Mouse (Mus musculus): ENCODE measurements around the gene Nr1h4. TPM values are rescaled to one million over a fixed set of nuclear protein-coding genes. Genes with fewer than 3 reads are reported as not detected.

Nr1h4 gene
- polyA plus RNA-seq, 1 experiment from 2014 or later: 117 TPM

DNA sequence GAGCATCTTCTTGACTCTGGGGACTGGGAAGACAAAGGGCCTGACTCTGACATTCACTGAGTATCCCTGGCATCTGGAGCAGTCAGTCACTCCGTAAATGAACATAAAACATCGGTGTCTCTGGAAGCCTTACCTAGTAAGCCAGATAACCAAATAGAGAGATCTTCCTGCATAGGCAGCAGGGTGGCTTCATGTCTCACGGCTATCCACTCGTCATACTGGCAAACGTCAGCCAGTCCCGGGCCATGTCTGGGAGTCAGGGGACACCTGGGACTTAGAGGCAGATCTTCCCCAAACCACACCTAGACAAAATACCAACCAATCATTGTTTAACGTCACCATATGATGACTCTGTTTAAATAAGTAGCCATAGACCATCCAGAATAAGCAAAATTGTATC lies 102.6 kb downstream of the Nr1h4 start:
- Histone ChIP-seq H3K4me2 (replicated peaks; ENCODE audit: low read depth) (no peak overlapping the region), H3K9me3 (ENCODE audit: control insufficient read depth) (no peaks in the 10 kb centered on the region), H3K4me1 (replicated peaks; ENCODE audit: control insufficient read depth, insufficient read depth, low read length) (no peaks in the 10 kb centered on the region), H3K9ac (ENCODE audit: low read depth, low read length) (no peak overlapping the region), H3K36me3 (ENCODE audit: control insufficient read depth, insufficient read depth) (peaks cover 23% of the 10 kb centered on the region), H3K27me3 (replicated peaks; ENCODE audit: control insufficient read depth, insufficient read depth, low read length) (no peaks in the 10 kb centered on the region), H3K4me3 (ENCODE audit: low read depth, low read length) (no peak overlapping the region), H3K27ac (ENCODE audit: low read depth, low read length) (no peak overlapping the region)
- no peak for ATAC-seq
- WGBS: 93% methylated on average over 7 of the region's 7 CpGs
- TF ChIP-seq CTCF (IDR thresholded peaks at IDR 0.05; ENCODE audit: low read depth): no peak

GRCm38 (mm10) chr10:89424800-89425393 lies 108.5 kb downstream of the Nr1h4 start:
- Histone ChIP-seq H3K27me3 (replicated peaks; ENCODE audit: control insufficient read depth, insufficient read depth, low read length) (no peaks in the 10 kb centered on the region), H3K36me3 (ENCODE audit: control insufficient read depth, insufficient read depth) (peaks cover 55% of the 10 kb centered on the region), H3K4me2 (replicated peaks; ENCODE audit: low read depth) (no peak overlapping the region), H3K9ac (ENCODE audit: low read depth, low read length) (no peak overlapping the region), H3K9me3 (ENCODE audit: control insufficient read depth) (no peaks in the 10 kb centered on the region), H3K4me1 (replicated peaks; ENCODE audit: control insufficient read depth, insufficient read depth, low read length) (no peaks in the 10 kb centered on the region), H3K27ac (ENCODE audit: low read depth, low read length) (no peak overlapping the region), H3K4me3 (ENCODE audit: low read depth, low read length) (no peak overlapping the region)
- no peak for TF ChIP-seq CTCF (IDR thresholded peaks at IDR 0.05; ENCODE audit: low read depth)
- 63% methylated on average over 11 of the region's 11 CpGs for WGBS
- peak; percentile 25; the same call in 1 of the 2 replicates for ATAC-seq

DNA sequence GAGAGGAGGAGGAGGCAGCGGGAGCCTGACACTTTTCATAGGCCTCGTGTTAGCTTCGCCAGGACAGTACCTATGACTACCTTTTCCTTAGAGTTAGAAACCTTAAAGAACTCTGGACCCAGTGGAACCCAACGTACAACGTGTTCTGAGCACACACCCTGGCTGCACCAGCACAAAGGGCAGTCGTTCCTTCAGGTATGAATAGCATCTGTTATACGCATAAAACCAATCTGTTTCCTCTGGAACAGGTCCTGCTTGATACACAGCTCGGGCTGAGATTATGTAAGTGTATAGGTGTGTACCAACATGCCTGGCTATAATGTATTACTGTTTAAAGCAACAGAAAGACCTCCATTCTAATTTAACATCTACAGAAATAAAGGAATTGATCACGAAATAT lies 109.2 kb downstream of the Nr1h4 start:
- H3K9me3 ChIP-seq (ENCODE audit: control insufficient read depth): no peaks in the 10 kb centered on the region
- peak; percentile 72; the same call in 1 of the 2 replicates for ATAC-seq
- no peak overlapping the region for H3K9ac ChIP-seq (ENCODE audit: low read depth, low read length)
- H3K27me3 ChIP-seq (replicated peaks; ENCODE audit: control insufficient read depth, insufficient read depth, low read length): no peaks in the 10 kb centered on the region
- no peak overlapping the region for H3K27ac ChIP-seq (ENCODE audit: low read depth, low read length)
- 70% methylated on average over 9 of the region's 9 CpGs for whole genome bisulfite sequencing
- TF ChIP-seq CTCF (IDR thresholded peaks at IDR 0.05; ENCODE audit: low read depth): no peak
- H3K36me3 ChIP-seq (ENCODE audit: control insufficient read depth, insufficient read depth): peaks cover 55% of the 10 kb centered on the region
- H3K4me1 ChIP-seq (replicated peaks; ENCODE audit: control insufficient read depth, insufficient read depth, low read length): no peaks in the 10 kb centered on the region
- no peak overlapping the region for H3K4me2 ChIP-seq (replicated peaks; ENCODE audit: low read depth)
- no peak overlapping the region for H3K4me3 ChIP-seq (ENCODE audit: low read depth, low read length)

DNA sequence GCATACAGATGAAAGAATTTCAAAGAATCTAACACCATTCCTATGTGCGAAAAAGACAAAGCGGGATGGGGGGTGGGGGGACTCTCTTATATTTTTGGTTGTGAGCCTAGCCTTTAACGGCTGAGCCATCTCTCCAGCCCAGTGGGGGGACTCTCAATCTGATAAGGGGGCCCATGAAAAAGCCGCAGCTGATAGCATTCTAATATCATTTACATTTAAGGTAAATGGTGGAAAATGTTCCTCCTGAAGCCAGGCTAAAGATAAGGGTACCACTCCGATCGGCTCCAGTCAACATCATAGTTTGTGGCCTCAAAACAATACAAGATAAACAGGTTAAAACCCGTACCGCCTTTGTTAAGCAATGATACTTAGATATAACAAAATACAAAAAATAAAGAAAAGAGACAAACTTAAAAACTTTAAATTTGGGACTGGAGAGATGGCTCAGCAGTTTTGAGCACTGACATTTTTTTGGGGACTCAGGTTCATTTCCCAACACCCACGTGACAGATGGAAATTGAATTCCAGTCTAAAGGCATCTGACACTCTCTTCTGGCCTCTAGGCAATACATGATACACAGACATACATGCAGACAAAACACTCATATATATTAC lies 110.1 kb downstream of the Nr1h4 start:
- 94% methylated on average over 9 of the region's 9 CpGs for WGBS
- Histone ChIP-seq H3K27me3 (replicated peaks; ENCODE audit: control insufficient read depth, insufficient read depth, low read length) (no peaks in the 10 kb centered on the region), H3K4me1 (replicated peaks; ENCODE audit: control insufficient read depth, insufficient read depth, low read length) (no peaks in the 10 kb centered on the region), H3K9ac (ENCODE audit: low read depth, low read length) (no peak overlapping the region), H3K36me3 (ENCODE audit: control insufficient read depth, insufficient read depth) (peaks cover 53% of the 10 kb centered on the region), H3K4me2 (replicated peaks; ENCODE audit: low read depth) (no peak overlapping the region), H3K9me3 (ENCODE audit: control insufficient read depth) (no peaks in the 10 kb centered on the region), H3K27ac (ENCODE audit: low read depth, low read length) (no peak overlapping the region), H3K4me3 (ENCODE audit: low read depth, low read length) (no peak overlapping the region)
- TF ChIP-seq CTCF (IDR thresholded peaks at IDR 0.05; ENCODE audit: low read depth): no peak
- no peak for ATAC-seq

DNA sequence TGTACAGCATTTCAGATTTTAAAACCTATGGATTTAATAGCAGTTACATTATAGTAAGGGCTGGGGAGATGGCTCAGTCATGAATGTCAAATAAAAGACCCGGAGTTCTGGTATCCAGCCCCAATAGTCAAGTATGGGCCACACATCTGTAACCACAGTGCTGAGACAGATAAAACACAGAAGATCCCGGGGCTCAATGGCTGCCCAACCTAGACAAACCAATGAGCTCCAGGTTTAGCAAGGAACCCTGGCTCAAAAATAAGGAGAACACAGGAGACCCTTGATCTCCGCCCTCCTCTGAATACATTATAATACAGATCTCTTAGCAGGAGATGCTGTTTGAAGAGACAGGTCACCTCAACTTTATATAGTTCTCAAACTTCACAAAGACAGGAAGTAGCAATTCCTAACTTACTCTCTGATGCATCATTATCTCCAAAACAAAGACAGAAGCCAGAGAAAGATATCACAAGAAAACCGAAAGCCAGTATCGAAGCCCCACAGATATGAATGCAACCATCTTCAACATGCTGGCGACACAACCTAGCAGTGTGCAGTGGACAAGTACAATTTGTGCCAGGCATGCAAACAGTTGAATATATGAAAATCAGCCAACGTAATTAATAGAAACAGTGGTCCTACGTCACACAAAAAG lies 110.8 kb downstream of the Nr1h4 start:
- no peak for TF ChIP-seq CTCF (IDR thresholded peaks at IDR 0.05; ENCODE audit: low read depth)
- Histone ChIP-seq H3K4me2 (replicated peaks; ENCODE audit: low read depth) (no peak overlapping the region), H3K4me1 (replicated peaks; ENCODE audit: control insufficient read depth, insufficient read depth, low read length) (no peaks in the 10 kb centered on the region), H3K36me3 (ENCODE audit: control insufficient read depth, insufficient read depth) (peaks cover 52% of the 10 kb centered on the region), H3K9ac (ENCODE audit: low read depth, low read length) (no peak overlapping the region), H3K4me3 (ENCODE audit: low read depth, low read length) (no peak overlapping the region), H3K9me3 (ENCODE audit: control insufficient read depth) (no peaks in the 10 kb centered on the region), H3K27ac (ENCODE audit: low read depth, low read length) (no peak overlapping the region), H3K27me3 (replicated peaks; ENCODE audit: control insufficient read depth, insufficient read depth, low read length) (no peaks in the 10 kb centered on the region)
- 96% methylated on average over 8 of the region's 8 CpGs for WGBS
- no peak for ATAC-seq

DNA sequence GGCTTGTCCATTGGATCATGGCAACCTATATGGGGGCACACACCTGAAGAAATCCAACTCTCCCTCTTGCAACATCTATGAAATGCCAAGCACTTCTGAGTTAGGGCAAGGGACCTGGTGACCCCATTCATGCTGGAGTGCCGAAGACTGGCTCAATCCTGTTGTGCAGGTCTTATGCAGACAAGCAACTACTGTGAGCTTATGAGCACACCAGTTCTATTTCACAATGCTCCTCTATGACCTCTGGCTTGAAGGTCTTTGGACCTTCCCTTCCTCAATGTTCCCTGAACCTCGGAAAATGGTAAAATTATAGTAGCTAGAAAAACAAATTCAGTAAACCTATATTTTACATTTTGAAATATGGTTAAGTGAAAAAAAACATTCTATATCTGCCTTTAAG lies 115.4 kb downstream of the Nr1h4 start:
- Histone ChIP-seq H3K27ac (ENCODE audit: low read depth, low read length) (no peak overlapping the region), H3K9me3 (ENCODE audit: control insufficient read depth) (no peaks in the 10 kb centered on the region), H3K4me2 (replicated peaks; ENCODE audit: low read depth) (no peak overlapping the region), H3K4me1 (replicated peaks; ENCODE audit: control insufficient read depth, insufficient read depth, low read length) (no peaks in the 10 kb centered on the region), H3K9ac (ENCODE audit: low read depth, low read length) (no peak overlapping the region), H3K36me3 (ENCODE audit: control insufficient read depth, insufficient read depth) (peaks cover 59% of the 10 kb centered on the region), H3K27me3 (replicated peaks; ENCODE audit: control insufficient read depth, insufficient read depth, low read length) (no peaks in the 10 kb centered on the region), H3K4me3 (ENCODE audit: low read depth, low read length) (no peak overlapping the region)
- 92% methylated on average over 2 of the region's 2 CpGs for WGBS
- no peak for TF ChIP-seq CTCF (IDR thresholded peaks at IDR 0.05; ENCODE audit: low read depth)
- ATAC-seq: no peak

Measured in intestine, postnatal 0 days (tissue).